In the genomic region with DNA sequence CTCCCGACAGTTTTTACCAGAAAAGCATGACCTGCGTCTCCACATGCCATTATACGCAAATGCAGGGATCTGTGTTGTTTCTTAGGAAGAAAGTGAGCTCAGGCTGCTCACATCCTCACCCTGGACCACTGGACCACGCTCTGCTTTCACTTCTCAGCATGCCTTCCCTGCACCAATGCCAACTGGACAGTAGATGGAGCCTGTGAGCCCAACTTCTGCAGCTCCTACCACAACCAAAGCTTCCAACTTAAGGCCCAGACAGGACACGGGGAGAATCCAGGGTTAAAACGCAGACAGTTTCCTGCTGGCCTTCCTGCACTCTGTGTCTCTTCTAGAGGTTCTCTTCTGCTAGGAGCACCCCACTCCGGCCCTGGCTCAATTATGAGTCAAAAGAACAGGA, we compare ENCODE assay signal across 8 mouse cellular contexts.
DNase-seq lines count a peak whose midpoint lies in the region; ATAC-seq and TF ChIP-seq lines count a peak whose summit lies in the region.

No protein-coding gene starts in this region.

- no peaks in the 10 kb centered on the region for H3K9me3 ChIP-seq in liver, postnatal 0 days (ENCODE audit: low read length)
- H3K9me3 ChIP-seq in neural tube, embryonic 14.5 days (ENCODE audit: control insufficient read depth, low read length): no peaks in the 10 kb centered on the region

- H3K4me2 ChIP-seq in liver, postnatal 0 days (ENCODE audit: low read depth, low read length): no peak overlapping the region
- no peak overlapping the region for H3K4me2 ChIP-seq in neural tube, embryonic 14.5 days (ENCODE audit: low read depth, low read length)

- no peaks in the 10 kb centered on the region for H3K27me3 ChIP-seq in liver, postnatal 0 days (ENCODE audit: insufficient read depth, low read length)
- H3K27me3 ChIP-seq in neural tube, embryonic 14.5 days (ENCODE audit: control insufficient read depth, insufficient read depth, low read length): no peaks in the 10 kb centered on the region
- no peaks in the 10 kb centered on the region for H3K27me3 ChIP-seq in testis, adult 2 months (ENCODE audit: control insufficient read depth, insufficient read depth, low read length)

- H3K27ac ChIP-seq in liver, postnatal 0 days (ENCODE audit: low read depth): no peak overlapping the region
- H3K27ac ChIP-seq in neural tube, embryonic 14.5 days (ENCODE audit: low read depth, low read length): no peak overlapping the region
- no peak overlapping the region for H3K27ac ChIP-seq in testis, adult 2 months (ENCODE audit: control insufficient read depth, insufficient read depth, low read depth, low read length)

- no peak overlapping the region for H3K9ac ChIP-seq in liver, postnatal 0 days (replicated peaks)
- H3K9ac ChIP-seq in neural tube, embryonic 14.5 days (replicated peaks; ENCODE audit: low read depth, low read length): no peak overlapping the region

- peak; percentile 80 for TF ChIP-seq CTCF in liver, postnatal 0 days (IDR thresholded peaks at IDR 0.05; ENCODE audit: low read depth)
- peak; percentile 80; the same call in 1 of the 2 replicates for TF ChIP-seq CTCF in testis, adult 2 months (IDR thresholded peaks at IDR 0.05; ENCODE audit: control insufficient read depth, insufficient read depth, insufficient replicate concordance, low read depth, low read length)

- H3K36me3 ChIP-seq in liver, postnatal 0 days (replicated peaks; ENCODE audit: insufficient read depth, low read length): no peaks in the 10 kb centered on the region
- H3K36me3 ChIP-seq in neural tube, embryonic 14.5 days (ENCODE audit: control insufficient read depth, insufficient read depth, low read length): no peaks in the 10 kb centered on the region
- H3K36me3 ChIP-seq in testis, adult 2 months (ENCODE audit: control insufficient read depth, insufficient read depth, low read length): no peaks in the 10 kb centered on the region

- H3K4me3 ChIP-seq in liver, postnatal 0 days (ENCODE audit: low read depth, low read length): no peak overlapping the region
- no peak overlapping the region for H3K4me3 ChIP-seq in neural tube, embryonic 14.5 days (ENCODE audit: low read depth, low read length)
- H3K4me3 ChIP-seq in testis, adult 2 months (ENCODE audit: control insufficient read depth, low read depth, low read length): no peak overlapping the region

- no peaks in the 10 kb centered on the region for H3K4me1 ChIP-seq in liver, postnatal 0 days (ENCODE audit: insufficient read depth)
- H3K4me1 ChIP-seq in neural tube, embryonic 14.5 days (ENCODE audit: control insufficient read depth, insufficient read depth, low read length): no peaks in the 10 kb centered on the region
- H3K4me1 ChIP-seq in testis, adult 2 months (ENCODE audit: control insufficient read depth, insufficient read depth, low read length): no peaks in the 10 kb centered on the region; the same call in 1 of the 2 replicates

- peak; percentile 55 for ATAC-seq in liver, postnatal 0 days
- peak; percentile 76; the same call in 1 of the 2 replicates for ATAC-seq in neural tube, embryonic 14.5 days (ENCODE audit: low read depth)

- peak; percentile 85 for DNase-seq in CD4-positive, CD25-positive, alpha-beta regulatory T cell, adult 2 months (ENCODE audit: low read depth, low spot score)
- peak; percentile 55 for DNase-seq in adrenal gland, adult 8-10 months
- DNase-seq in embryo, embryonic 9.5 days (ENCODE audit: extremely low spot score): peak; percentile 79
- peak; percentile 34 to 59 for DNase-seq in gastrocnemius, postnatal 4 days (ENCODE audit: low spot score in 2 of 2)
- peak; percentile 85 for DNase-seq in kidney, postnatal 10 days
- peak; percentile 59 for DNase-seq in liver, postnatal 0 days

- 7% methylated on average over 7 of the region's 7 CpGs for WGBS in liver, postnatal 0 days (ENCODE audit: insufficient replicate concordance)
- WGBS in neural tube, embryonic 14.5 days: 18% methylated on average over 7 of the region's 7 CpGs

- no peak for TF ChIP-seq EP300 in liver, postnatal 0 days (IDR thresholded peaks at IDR 0.05; ENCODE audit: low read depth)

- no peak for TF ChIP-seq POLR2A in testis, adult 2 months (IDR thresholded peaks at IDR 0.05; ENCODE audit: control insufficient read depth, low read depth, low read length)
